Mouse (Mus musculus) limb, embryonic 14.5 days (tissue): ENCODE results near the gene Iqsec1. TPM values are rescaled to one million over a fixed set of nuclear protein-coding genes. Genes with fewer than 3 reads are reported as not detected.
A peak's percentile ranks its signal among the peaks of the same experiment; 100 is the strongest.

ENCODE experiments used
- ATAC-seq: fragments of 200-750 bp; cut with Nextera tagmentation; 2 replicates; pipeline ENCODE4 v1.8.0; 2017; ENCODE audit warnings: low read depth, moderate number of reproducible peaks, moderate TSS enrichment; ENCODE audit not compliant: low FRiP score
- DNase-seq: peaks from one replicate; pipeline ENCODE4 v3.0.0-alpha.2; 2015; ENCODE audit warnings: low spot score
- H3K27ac ChIP-seq: fragments of 300-500 bp; sonication (generic); replicated peaks from 2 replicates; pipeline ENCODE4 v1.5.1; 2014; ENCODE audit warnings: low read depth, mild to moderate bottlenecking, low read length, moderate library complexity, mixed read lengths
- H3K27me3 ChIP-seq: fragments of 300-500 bp; sonication (generic); 2 replicates; pipeline ENCODE4 v1.6.1; 2014; ENCODE audit warnings: low read length, mixed read lengths; ENCODE audit not compliant: control insufficient read depth, insufficient read depth
- H3K36me3 ChIP-seq: fragments of 300-500 bp; sonication (generic); 2 replicates; pipeline ENCODE4 v1.6.1; 2014; ENCODE audit warnings: mild to moderate bottlenecking, low read length, moderate library complexity, mixed read lengths; ENCODE audit not compliant: control insufficient read depth, insufficient read depth
- H3K4me1 ChIP-seq: fragments of 300-500 bp; sonication (generic); 2 replicates; pipeline ENCODE4 v1.6.1; 2014; ENCODE audit warnings: antibody characterized with exemption, low read length, mixed read lengths; ENCODE audit not compliant: control insufficient read depth, insufficient read depth
- H3K4me2 ChIP-seq: fragments of 300-500 bp; sonication (generic); replicated peaks from 2 replicates; pipeline ENCODE4 v1.6.1; 2014; ENCODE audit warnings: low read depth, mild to moderate bottlenecking, low read length, moderate library complexity; ENCODE audit not compliant: severe bottlenecking
- H3K4me3 ChIP-seq: fragments of 300-500 bp; sonication (generic); replicated peaks from 2 replicates; pipeline ENCODE4 v1.5.1; 2014; ENCODE audit warnings: low read length
- H3K9ac ChIP-seq: fragments of 300-500 bp; sonication (generic); 2 replicates; pipeline ENCODE4 v1.6.1; 2014; ENCODE audit warnings: mild to moderate bottlenecking, low read depth, low read length, moderate library complexity; ENCODE audit not compliant: severe bottlenecking
- H3K9me3 ChIP-seq: fragments of 300-500 bp; sonication (generic); 2 replicates; pipeline ENCODE4 v1.6.1; 2016; ENCODE audit warnings: low read length; ENCODE audit not compliant: control insufficient read depth
- POLR2A ChIP-seq: fragments of 200-500 bp; IDR thresholded peaks from 2 replicates; pipeline ENCODE4 v1.8.0; 2012; ENCODE audit warnings: inconsistent platforms, mild to moderate bottlenecking, moderate library complexity, borderline replicate concordance; ENCODE audit not compliant: insufficient read depth, insufficient read length; ENCODE audit errors: extremely low read depth
- WGBS: fragments of 180-500 bp; shearing (Covaris S2); extraction: QIAGEN DNeasy Blood & Tissue Kit; methylation state at CpG from one replicate; pipeline ENCODE4 v1.1.7; 2014; 5-methylcytosine and 5-hydroxymethylcytosine counted together
- polyA plus RNA-seq, 2 experiments: library from polyadenylated mRNA; depleted of rRNA in 1 of 2; stranded (reverse) in 1 of 2; unstranded in 1 of 2; fragments of >200 nt; fragmentation: Nextera tagmentation in 1 of 2; extraction: Ambion mirVana in 1 of 2; gene quantifications; 2 replicates each; pipeline versions ENCODE4 v1.2.1 to v1.2.3; 2012 to 2014

Iqsec1 gene
- polyA plus RNA-seq, 2 experiments: 17.3 to 58.2 TPM

DNA sequence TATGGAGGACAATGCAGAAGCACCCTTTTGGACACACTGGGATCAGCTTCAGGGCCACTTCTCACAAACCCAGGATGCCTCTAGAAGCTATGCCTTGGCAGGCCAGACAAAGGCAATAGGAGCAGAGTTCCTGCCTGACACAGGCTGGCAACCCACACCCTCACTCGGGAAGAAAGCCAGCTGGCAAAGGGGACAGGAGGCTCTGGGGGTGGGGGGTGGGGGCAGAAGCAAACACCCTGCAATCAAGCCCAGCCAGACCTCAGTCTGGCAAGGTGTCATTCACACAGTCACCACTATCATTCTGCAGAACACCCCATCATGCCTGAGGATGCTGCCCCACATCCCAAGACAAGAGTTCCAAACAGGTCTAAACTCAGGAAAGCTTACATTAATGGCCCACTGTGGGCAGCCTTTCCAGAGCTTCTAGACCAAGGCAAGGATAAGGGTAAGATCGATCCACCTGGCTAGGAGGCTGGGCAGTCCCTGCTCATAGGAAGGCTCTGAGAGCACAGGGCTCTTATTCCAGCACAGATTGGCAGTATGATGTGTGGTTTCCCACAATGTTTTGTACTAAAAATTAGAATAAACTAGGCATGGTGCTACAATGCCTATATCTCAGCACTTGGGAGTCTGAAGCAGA lies 283.7 kb downstream of the Iqsec1 start:
- H3K9me3 ChIP-seq: no peaks in the 10 kb centered on the region
- H3K4me3 ChIP-seq: no peak overlapping the region
- TF ChIP-seq POLR2A: no peak
- 53% methylated on average over 2 of the region's 2 CpGs for WGBS
- H3K4me1 ChIP-seq: peaks cover 81% of the 10 kb centered on the region
- H3K4me2 ChIP-seq: no peak overlapping the region
- H3K27ac ChIP-seq: no peak overlapping the region
- H3K27me3 ChIP-seq: no peaks in the 10 kb centered on the region
- H3K36me3 ChIP-seq: no peaks in the 10 kb centered on the region
- DNase-seq (no peak), ATAC-seq (no peak)
- H3K9ac ChIP-seq: no peak overlapping the region

DNA sequence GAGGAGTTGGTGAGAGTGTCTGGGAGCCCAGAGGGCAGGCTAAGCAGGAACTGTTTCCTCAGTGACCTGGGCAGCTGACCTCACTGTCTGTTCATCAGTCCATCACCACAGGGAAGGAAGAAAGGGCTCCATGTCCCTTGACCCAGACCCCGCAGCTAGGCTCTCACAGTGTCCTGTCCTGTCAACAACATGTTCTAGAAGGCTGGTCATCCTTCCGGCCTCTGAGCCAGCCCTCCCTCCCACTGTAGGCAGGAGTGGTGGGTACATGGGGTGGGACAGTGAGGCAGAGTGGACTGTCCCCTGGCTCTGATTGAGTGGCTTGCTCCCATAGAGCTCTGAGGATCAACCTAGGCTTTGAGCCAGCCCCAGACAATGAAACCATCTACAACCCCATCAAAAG lies 284.7 kb downstream of the Iqsec1 start:
- no peak for TF ChIP-seq POLR2A
- H3K27me3 ChIP-seq: no peaks in the 10 kb centered on the region
- H3K4me3 ChIP-seq: no peak overlapping the region
- ATAC-seq (no peak), DNase-seq (no peak)
- H3K36me3 ChIP-seq: no peaks in the 10 kb centered on the region
- H3K9ac ChIP-seq: no peak overlapping the region
- H3K9me3 ChIP-seq: no peaks in the 10 kb centered on the region
- peaks cover 83% of the 10 kb centered on the region for H3K4me1 ChIP-seq
- H3K4me2 ChIP-seq: 0 out of 2 replicates have a peak overlapping the region, but pooled peaks have one; percentile 17
- WGBS: 80% methylated on average over 2 of the region's 2 CpGs
- peak overlapping the region; percentile 74 for H3K27ac ChIP-seq

- no peak overlapping the region for H3K9ac ChIP-seq
- ATAC-seq: peak; percentile 31; the same call in 1 of the 2 replicates
These were observed 285.4 kb downstream of the Iqsec1 start for GRCm38 (mm10) chr6:90702837-90703735.

DNA sequence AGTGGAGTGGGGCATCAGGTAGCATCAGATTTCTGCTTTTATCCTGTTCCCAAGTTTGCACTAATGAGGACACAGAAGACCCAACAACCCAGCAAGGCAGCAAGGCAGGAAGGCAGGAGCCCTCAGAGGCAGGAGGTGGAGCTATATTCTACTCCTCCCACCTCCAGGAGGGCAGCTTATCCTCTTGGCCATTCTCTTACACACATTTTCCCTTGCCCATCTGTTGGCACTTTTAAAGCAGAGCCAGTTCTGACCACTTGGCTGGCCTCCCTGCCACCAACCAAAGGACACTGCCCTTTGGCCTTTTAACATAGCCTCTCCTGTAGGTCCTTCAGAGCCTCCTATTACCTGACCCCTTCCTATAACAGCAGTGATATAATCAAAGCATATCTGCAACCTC lies 286.3 kb downstream of the Iqsec1 start:
- Histone ChIP-seq H3K4me1 (peaks cover 76% of the 10 kb centered on the region), H3K27me3 (no peaks in the 10 kb centered on the region), H3K4me3 (no peak overlapping the region), H3K9ac (no peak overlapping the region), H3K36me3 (no peaks in the 10 kb centered on the region), H3K4me2 (no peak overlapping the region), H3K27ac (no peak overlapping the region; the same call in 1 of the 2 replicates), H3K9me3 (no peaks in the 10 kb centered on the region)
- DNase-seq (no peak), ATAC-seq (no peak)
- no peak for TF ChIP-seq POLR2A

More at GRCm38 (mm10) chr6:90702837-90703735, 285.4 kb downstream of the Iqsec1 start:
- peaks cover 84% of the 10 kb centered on the region for H3K4me1 ChIP-seq
- H3K27me3 ChIP-seq: no peaks in the 10 kb centered on the region
- H3K9me3 ChIP-seq: no peaks in the 10 kb centered on the region
- DNase-seq: no peak
- 0 out of 2 replicates have a peak overlapping the region, but pooled peaks have one; percentile 17 for H3K4me2 ChIP-seq
- H3K4me3 ChIP-seq: no peak overlapping the region
- 34% methylated on average over 4 of the region's 4 CpGs for WGBS
- H3K36me3 ChIP-seq: no peaks in the 10 kb centered on the region
- peak overlapping the region; percentile 74 for H3K27ac ChIP-seq
- no peak for TF ChIP-seq POLR2A

DNA sequence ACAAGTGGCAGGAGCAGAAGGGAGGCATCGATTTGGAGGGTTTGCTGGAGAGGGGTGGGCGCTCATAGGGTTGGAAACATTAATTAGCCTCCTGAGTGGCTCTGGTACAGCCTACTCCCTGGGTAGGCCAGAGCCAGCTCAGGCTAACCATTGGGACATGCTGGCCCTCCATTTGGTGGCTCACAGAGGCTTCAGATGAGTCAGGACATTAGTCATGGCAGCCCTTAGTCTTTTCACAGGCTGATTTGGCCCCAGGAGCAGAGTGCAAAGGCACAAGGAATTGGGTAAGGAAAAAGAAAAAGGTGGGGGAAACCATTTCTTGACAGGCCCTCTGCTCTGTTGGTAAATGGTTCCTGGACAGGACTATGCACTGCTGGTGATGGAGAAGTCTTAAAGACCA lies 287.1 kb downstream of the Iqsec1 start:
- 82% methylated on average over 2 of the region's 2 CpGs for WGBS
- Histone ChIP-seq H3K9ac (no peak overlapping the region), H3K27me3 (no peaks in the 10 kb centered on the region), H3K36me3 (no peaks in the 10 kb centered on the region), H3K27ac (no peak overlapping the region), H3K4me3 (no peak overlapping the region), H3K4me2 (no peak overlapping the region), H3K4me1 (peaks cover 68% of the 10 kb centered on the region), H3K9me3 (no peaks in the 10 kb centered on the region)
- no peak for DNase-seq
- ATAC-seq: no peak
- TF ChIP-seq POLR2A: no peak
